Mouse (Mus musculus) MEL (cell line): ENCODE measurements around the gene Slc35c1. TPM values are rescaled to one million over a fixed set of nuclear protein-coding genes. Genes with fewer than 3 reads are reported as not detected.

Source experiments
- DNase-seq: peaks from one replicate; pipeline ENCODE4 v3.0.0; 2011; ENCODE audit warnings: low read depth, low spot score
- H3K27ac ChIP-seq: 2 replicates; pipeline ENCODE4 v1.5.1; 2012; ENCODE audit warnings: low read depth, mild to moderate bottlenecking, control low read depth, low read length, moderate library complexity; ENCODE audit not compliant: control insufficient read depth
- H3K27me3 ChIP-seq, 2 experiments: fragments of 150-350 bp in 1 of 2; sonication (generic) in 1 of 2; 2 replicates each; pipeline ENCODE4 v1.6.1; 2012; ENCODE audit warnings: low read length in 2 of 2, mild to moderate bottlenecking in 2 of 2, improper control_type of control experiment in 1 of 2, moderate library complexity in 1 of 2; ENCODE audit not compliant: insufficient read depth in 2 of 2, control insufficient read depth in 1 of 2
- H3K36me3 ChIP-seq, 2 experiments: 2 replicates each; pipeline ENCODE4 v1.6.1; 2012 to 2014; ENCODE audit warnings: low read length in 2 of 2, improper control_type of control experiment in 1 of 2, inconsistent platforms in 1 of 2, mild to moderate bottlenecking in 1 of 2; ENCODE audit not compliant: insufficient read depth in 2 of 2, control insufficient read depth in 1 of 2
- H3K4me1 ChIP-seq, 2 experiments: fragments of 150-350 bp in 1 of 2; sonication (generic) in 1 of 2; 2 replicates each; pipeline ENCODE4 v1.6.1; 2012; ENCODE audit warnings: low read length in 2 of 2, improper control_type of control experiment in 1 of 2, mild to moderate bottlenecking in 1 of 2; ENCODE audit not compliant: insufficient read depth in 2 of 2, control insufficient read depth in 1 of 2
- H3K4me3 ChIP-seq, 2 experiments: fragments of 150-350 bp in 1 of 2; sonication (generic) in 1 of 2; 2 replicates each; pipeline ENCODE4 v1.5.1; 2012; ENCODE audit warnings: low read depth in 2 of 2, low read length in 2 of 2, mild to moderate bottlenecking in 2 of 2, moderate library complexity in 2 of 2, control low read depth in 1 of 2, improper control_type of control experiment in 1 of 2; ENCODE audit not compliant: control insufficient read depth in 1 of 2, insufficient read depth in 1 of 2
- H3K79me2 ChIP-seq: 2 replicates; pipeline ENCODE4 v1.6.1; 2012; ENCODE audit warnings: mild to moderate bottlenecking, low read length, moderate library complexity; ENCODE audit not compliant: control insufficient read depth, poor library complexity, insufficient read depth
- H3K9ac ChIP-seq: 2 replicates; pipeline ENCODE4 v1.6.1; 2012; ENCODE audit warnings: low read depth, mild to moderate bottlenecking, control low read depth, low read length, moderate library complexity; ENCODE audit not compliant: control insufficient read depth, poor library complexity, severe bottlenecking
- H3K9me3 ChIP-seq: fragments of 150-350 bp; sonication (generic); replicated peaks from 2 replicates; pipeline ENCODE4 v1.6.1; 2012; ENCODE audit warnings: mild to moderate bottlenecking, low read length, improper control_type of control experiment, moderate library complexity; ENCODE audit not compliant: insufficient read depth
- BHLHE40 ChIP-seq: IDR thresholded peaks from 2 replicates; pipeline ENCODE4 v1.6.1; 2012; ENCODE audit warnings: low read depth, mild to moderate bottlenecking, inconsistent platforms, low read length, improper control_type of control experiment, borderline replicate concordance
- CTCF ChIP-seq, 3 experiments: IDR thresholded peaks in 2 of 3; conservative IDR thresholded peaks in 1 of 3; 2 replicates each; pipeline ENCODE4 v1.5.1; 2011 to 2012; ENCODE audit warnings: low read length in 3 of 3, low read depth in 2 of 3, mild to moderate bottlenecking in 2 of 3, improper control_type of control experiment in 1 of 3, inconsistent platforms in 1 of 3, mixed read lengths in 1 of 3, moderate library complexity in 1 of 3; ENCODE audit not compliant: control insufficient read depth in 1 of 3, insufficient read depth in 1 of 3, poor library complexity in 1 of 3, severe bottlenecking in 1 of 3
- ELF1 ChIP-seq: IDR thresholded peaks from 2 replicates; pipeline ENCODE4 v1.6.1; 2014; ENCODE audit warnings: low read depth, mild to moderate bottlenecking, inconsistent platforms, low read length, improper control_type of control experiment, moderate library complexity
- EP300 ChIP-seq, 2 experiments: IDR thresholded peaks; 2 replicates each; pipeline ENCODE4 v1.6.1; 2011; ENCODE audit warnings: improper control_type of control experiment in 2 of 2, low read length in 2 of 2, low read depth in 1 of 2, mild to moderate bottlenecking in 1 of 2
- ETS1 ChIP-seq: IDR thresholded peaks from 2 replicates; pipeline ENCODE4 v1.6.1; 2012; ENCODE audit warnings: low read depth, mild to moderate bottlenecking, inconsistent platforms, low read length, improper control_type of control experiment, moderate library complexity
- MAFK ChIP-seq: IDR thresholded peaks from 2 replicates; pipeline ENCODE4 v1.6.1; 2011; ENCODE audit warnings: low read depth, mild to moderate bottlenecking, low read length, improper control_type of control experiment, borderline replicate concordance
- MAX ChIP-seq: IDR thresholded peaks from 2 replicates; pipeline ENCODE4 v1.6.1; 2011; ENCODE audit warnings: low read length, improper control_type of control experiment
- MYC ChIP-seq: IDR thresholded peaks from 2 replicates; pipeline ENCODE4 v1.6.1; 2011; ENCODE audit warnings: low read depth, mild to moderate bottlenecking, low read length, improper control_type of control experiment, moderate library complexity
- NELFE ChIP-seq: IDR thresholded peaks from 2 replicates; pipeline ENCODE4 v1.6.1; 2011; ENCODE audit warnings: low read depth, low read length, improper control_type of control experiment
- NRF1 ChIP-seq: IDR thresholded peaks from 2 replicates; pipeline ENCODE4 v1.6.1; 2014; ENCODE audit warnings: low read depth, mild to moderate bottlenecking, inconsistent platforms, low read length, improper control_type of control experiment, moderate library complexity; ENCODE audit not compliant: poor library complexity, insufficient read depth, severe bottlenecking
- POLR2A ChIP-seq, 2 experiments: IDR thresholded peaks; 2 replicates each; pipeline ENCODE4 v1.6.1; 2011 to 2012; ENCODE audit warnings: low read length in 2 of 2, mild to moderate bottlenecking in 2 of 2, control low read depth in 1 of 2, improper control_type of control experiment in 1 of 2, low read depth in 1 of 2, moderate library complexity in 1 of 2; ENCODE audit not compliant: control insufficient read depth in 1 of 2, insufficient read depth in 1 of 2, poor library complexity in 1 of 2
- POLR2AphosphoS5 ChIP-seq: IDR thresholded peaks from 2 replicates; pipeline ENCODE4 v1.6.1; 2012; ENCODE audit warnings: low read depth, borderline replicate concordance, mild to moderate bottlenecking, inconsistent platforms, low read length, moderate library complexity, mixed read lengths
- RAD21 ChIP-seq: IDR thresholded peaks from 2 replicates; pipeline ENCODE4 v1.6.1; 2011; ENCODE audit warnings: mild to moderate bottlenecking, low read depth, low read length, improper control_type of control experiment
- RCOR1 ChIP-seq: IDR thresholded peaks from 2 replicates; pipeline ENCODE4 v1.6.1; 2012; ENCODE audit warnings: low read depth, mild to moderate bottlenecking, inconsistent platforms, low read length, improper control_type of control experiment
- SIN3A ChIP-seq: IDR thresholded peaks from 2 replicates; pipeline ENCODE4 v1.6.1; 2012; ENCODE audit warnings: low read length, improper control_type of control experiment, inconsistent platforms
- TAL1 ChIP-seq: IDR thresholded peaks from 2 replicates; pipeline ENCODE4 v1.6.1; 2012; ENCODE audit warnings: mild to moderate bottlenecking, inconsistent platforms, low read length, moderate library complexity, mixed read lengths
- USF1 ChIP-seq: IDR thresholded peaks from 2 replicates; pipeline ENCODE4 v1.6.1; 2014; ENCODE audit warnings: low read depth, mild to moderate bottlenecking, inconsistent platforms, low read length, improper control_type of control experiment, moderate library complexity
- ZKSCAN1 ChIP-seq: IDR thresholded peaks from 2 replicates; pipeline ENCODE4 v1.6.1; 2012; ENCODE audit warnings: low read depth, mild to moderate bottlenecking, inconsistent platforms, low read length, improper control_type of control experiment, moderate library complexity
- polyA plus RNA-seq, 2 experiments: library from polyadenylated mRNA; stranded (reverse) in 1 of 2; unstranded in 1 of 2; fragments of >175 nt in 1 of 2; fragments of >200 nt in 1 of 2; gene quantifications; 2 replicates each; pipeline versions ENCODE4 v1.2.1 to v1.2.4; 2012; ENCODE audit warnings: low replicate concordance in 2 of 2, low read depth in 1 of 2; ENCODE audit not compliant: insufficient read length in 2 of 2, insufficient read depth in 1 of 2, missing spikeins in 1 of 2
- total RNA-seq: library from RNA; depleted of rRNA; stranded (reverse); fragments of 300-350 nt; gene quantifications from 2 replicates; pipeline ENCODE4 v1.2.3, GENCODE M21; 2012

Slc35c1 gene
- total and polyA plus RNA-seq, 3 experiments: 16.8 to 64.5 TPM; not detected in 1

GRCm38 (mm10) chr2:92408309-92409045 is 51.9 kb downstream of the Slc35c1 start:
- Histone ChIP-seq H3K4me3 (no peak overlapping the region), H3K27me3 (no peaks in the 10 kb centered on the region), H3K9ac (no peak overlapping the region), H3K4me1 (no peaks in the 10 kb centered on the region), H3K36me3 (peaks cover 0 to 32% of the 10 kb centered on the region in 2 experiments; a peak in 2 of 4 replicates), H3K9me3 (no peaks in the 10 kb centered on the region), H3K27ac (no peak overlapping the region), H3K79me2 (no peaks in the 10 kb centered on the region)
- DNase-seq: no peak
- no peak for TF ChIP-seq NELFE
- TF ChIP-seq SIN3A: no peak
- TF ChIP-seq BHLHE40: no peak
- TF ChIP-seq MYC: no peak
- TF ChIP-seq USF1: peak; percentile 35; the same call in 1 of the 2 replicates
- no peak for TF ChIP-seq POLR2A (IDR thresholded peaks at IDR 0.05; ENCODE audit: control insufficient read depth in 1 of 2, insufficient read depth in 1 of 2, low read depth in 1 of 2, low read length in 2 of 2, poor library complexity in 1 of 2)
- no peak for TF ChIP-seq POLR2AphosphoS5

- no peak for DNase-seq
- H3K4me3 ChIP-seq: no peak overlapping the region
- TF ChIP-seq BHLHE40: no peak
- TF ChIP-seq ELF1: no peak
- no peak for TF ChIP-seq MAX
- no peak for TF ChIP-seq USF1
- TF ChIP-seq NRF1: no peak
- TF ChIP-seq, all 39 proteins: peak for 0
- H3K9ac ChIP-seq: no peak overlapping the region
- no peaks in the 10 kb centered on the region for H3K9me3 ChIP-seq
- H3K27ac ChIP-seq: no peak overlapping the region
- H3K36me3 ChIP-seq: peaks cover 0 to 16% of the 10 kb centered on the region in 2 experiments; a peak in 2 of 4 replicates
- H3K27me3 ChIP-seq: no peaks in the 10 kb centered on the region
- H3K4me1 ChIP-seq: no peaks in the 10 kb centered on the region
- no peaks in the 10 kb centered on the region for H3K79me2 ChIP-seq
Measured at GRCm38 (mm10) chr2:92405687-92406086, 54.7 kb downstream of the Slc35c1 start.

GRCm38 (mm10) chr2:92404737-92405136 is 55.6 kb downstream of the Slc35c1 start:
- no peaks in the 10 kb centered on the region for H3K27me3 ChIP-seq
- DNase-seq: no peak
- H3K27ac ChIP-seq: no peak overlapping the region
- no peaks in the 10 kb centered on the region for H3K9me3 ChIP-seq
- no peaks in the 10 kb centered on the region for H3K4me1 ChIP-seq
- no peak overlapping the region for H3K4me3 ChIP-seq
- H3K36me3 ChIP-seq: peaks cover 0 to 16% of the 10 kb centered on the region in 2 experiments; a peak in 2 of 4 replicates
- no peak overlapping the region for H3K9ac ChIP-seq
- no peaks in the 10 kb centered on the region for H3K79me2 ChIP-seq
- no peak for TF ChIP-seq NELFE
- no peak for TF ChIP-seq NRF1
- TF ChIP-seq MAFK: no peak
- TF ChIP-seq BHLHE40: no peak
- no peak for TF ChIP-seq USF1
- no peak for TF ChIP-seq ETS1
- TF ChIP-seq EP300 (IDR thresholded peaks at IDR 0.05; ENCODE audit: low read depth in 1 of 2, low read length in 2 of 2): no peak
- TF ChIP-seq RCOR1: no peak
- no peak for TF ChIP-seq RAD21
- no peak for TF ChIP-seq POLR2A (IDR thresholded peaks at IDR 0.05; ENCODE audit: control insufficient read depth in 1 of 2, insufficient read depth in 1 of 2, low read depth in 1 of 2, low read length in 2 of 2, poor library complexity in 1 of 2)
- TF ChIP-seq CTCF (IDR thresholded peaks at IDR 0.05 in 2 of 3, conservative IDR thresholded peaks at IDR 0.05 in 1 of 3; ENCODE audit: control insufficient read depth in 1 of 3, insufficient read depth in 1 of 3, low read depth in 2 of 3, low read length in 3 of 3, poor library complexity in 1 of 3, severe bottlenecking in 1 of 3): no peak
- no peak for TF ChIP-seq ZKSCAN1
- no peak for TF ChIP-seq TAL1
